Mouse (Mus musculus) spleen, postnatal 10 days (tissue): ENCODE data around the gene Nkiras1.
"Not testable (repeated sequence)": the region's sequence is repeated elsewhere in the genome, so short reads cannot be mapped to it uniquely, and the experiment has no call there.

Experiments used
- DNase-seq, 2 experiments: peaks; one replicate each; pipeline ENCODE4 v3.0.0; 2021 to 2022; ENCODE audit warnings: low spot score in 2 of 2

Gene Nkiras1

GRCm38 (mm10) chr14:18270529-18271441 is at the start of gene Nkiras1, which contains the start of gene Rpl15:
Gene Nkiras1 (plus strand): TSS chr14:18271136.
Gene Rpl15 (minus strand): TSS chr14:18271391.
- peak; percentile 87 to 97 for DNase-seq

DNA sequence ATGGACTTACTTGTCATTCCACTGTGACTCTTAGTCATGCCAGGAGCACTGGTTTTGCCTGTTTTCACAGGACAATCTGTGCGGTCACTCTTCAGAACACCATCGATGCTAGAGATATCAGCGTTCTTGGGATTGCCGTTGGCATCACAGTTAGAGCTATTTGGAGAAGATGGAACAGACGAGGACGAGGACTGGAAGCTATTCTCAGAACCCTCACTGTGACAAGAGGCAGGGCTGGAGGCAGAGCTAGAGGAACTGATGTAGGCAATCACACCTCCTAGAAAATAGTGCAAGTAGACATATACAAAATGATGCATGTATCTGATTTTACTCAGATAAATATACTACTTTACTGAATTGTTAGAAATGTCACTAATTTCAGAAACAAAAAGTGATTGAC is 49.0 kb upstream of the Nkiras1 start:
- DNase-seq: no peak

- DNase-seq: not testable (repeated sequence)
These were observed 45.5 kb upstream of the Nkiras1 start for GRCm38 (mm10) chr14:18225431-18225830.

- DNase-seq: not testable (repeated sequence)
These were observed 44.8 kb upstream of the Nkiras1 start for GRCm38 (mm10) chr14:18226181-18226580.

DNA sequence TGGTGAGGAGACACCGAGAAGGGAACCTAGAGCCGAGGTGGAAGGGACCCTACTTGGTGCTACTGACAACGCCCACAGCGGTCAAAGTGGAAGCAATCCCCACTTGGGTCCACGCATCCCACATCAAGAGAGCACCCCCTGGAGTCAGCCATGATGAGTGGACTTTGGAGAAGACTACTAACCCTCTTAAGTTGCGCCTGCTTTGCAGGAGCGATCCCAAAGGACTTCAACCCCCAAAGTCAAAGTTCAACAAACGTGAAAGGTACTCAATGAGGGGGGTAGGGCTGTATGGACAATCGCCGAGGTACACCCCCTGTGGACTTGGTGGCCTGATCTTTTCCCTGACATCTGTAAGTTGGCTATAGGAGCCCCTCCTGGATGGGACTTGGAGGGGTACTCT is 41.2 kb upstream of the Nkiras1 start:
- DNase-seq: not testable (repeated sequence)

DNA sequence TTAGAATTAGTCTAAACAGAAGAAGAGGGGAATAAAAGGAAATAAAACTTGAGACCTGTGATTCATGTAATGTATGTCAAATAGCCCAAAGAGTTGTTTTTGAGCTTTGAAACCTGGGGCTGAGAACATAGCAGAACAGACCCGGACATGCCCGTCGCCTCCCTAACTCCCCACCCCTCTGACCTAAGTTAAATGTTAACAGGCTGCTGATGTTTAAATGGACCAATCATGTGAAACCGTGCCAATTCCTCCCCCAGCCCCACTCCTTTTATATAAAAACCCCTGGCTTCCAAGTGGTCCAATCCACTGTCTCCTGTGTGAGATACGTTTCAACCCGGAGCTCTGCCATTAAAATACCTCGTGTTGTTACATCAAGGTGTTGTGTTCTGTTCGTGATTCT is 39.1 kb upstream of the Nkiras1 start:
- not testable (repeated sequence) for DNase-seq

GRCm38 (mm10) chr14:18233076-18233475 is 37.9 kb upstream of the Nkiras1 start:
- no peak for DNase-seq

DNA sequence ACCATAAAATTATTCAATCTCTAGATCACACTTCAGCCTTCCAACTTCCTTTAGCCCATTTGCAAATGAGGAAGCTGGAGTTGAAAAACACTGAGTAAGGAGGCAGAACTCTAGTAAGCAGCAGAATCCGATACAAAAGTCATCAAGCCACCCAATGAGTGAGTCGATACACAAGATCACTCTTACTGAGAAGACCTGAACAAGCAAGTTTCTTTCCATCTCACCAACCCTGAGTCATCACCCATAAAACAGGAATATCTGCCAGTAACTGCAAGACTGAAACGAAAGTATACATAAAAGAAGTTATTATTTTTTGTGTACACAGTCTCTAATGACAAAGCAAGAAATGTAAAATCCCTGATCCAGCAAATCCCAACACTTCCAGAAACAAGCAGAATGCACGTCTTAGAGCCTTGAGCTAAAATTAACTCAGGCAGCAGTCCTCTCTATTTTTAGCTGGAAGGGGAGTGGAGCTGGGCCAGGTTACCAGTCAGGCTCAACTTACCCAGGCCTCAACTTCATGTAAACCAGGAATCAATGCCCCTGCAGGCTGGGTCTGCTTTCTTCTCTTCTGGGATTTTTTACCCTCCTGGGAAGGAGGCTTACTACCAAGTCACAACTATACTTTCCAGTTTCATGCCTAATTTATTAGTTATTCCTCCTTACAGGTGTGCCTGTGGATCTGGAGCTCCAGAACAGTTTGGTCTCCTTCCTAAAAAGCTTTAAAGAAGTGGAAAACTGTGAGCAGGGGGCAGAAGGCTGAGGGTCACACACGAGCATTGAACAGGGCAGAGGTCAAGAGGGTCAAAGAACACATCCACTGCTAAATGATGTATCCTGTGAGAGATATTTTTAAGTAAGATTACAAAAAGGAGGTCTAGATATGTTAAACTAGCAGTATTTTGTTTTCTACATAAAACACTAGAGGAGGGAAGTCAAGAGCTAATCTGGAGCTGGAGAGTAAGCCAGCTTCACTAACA is 36.7 kb upstream of the Nkiras1 start:
- DNase-seq: no peak

- DNase-seq: not testable (repeated sequence)
These were observed 34.3 kb upstream of the Nkiras1 start for GRCm38 (mm10) chr14:18236496-18237235.

- DNase-seq: no peak
These were observed 33.6 kb upstream of the Nkiras1 start for GRCm38 (mm10) chr14:18237381-18237780.

GRCm38 (mm10) chr14:18238131-18238749 is 32.7 kb upstream of the Nkiras1 start:
- peak; percentile 85 to 94 for DNase-seq

- peak; percentile 74 to 93 for DNase-seq
These were observed 31.9 kb upstream of the Nkiras1 start, which contains the start of gene Nr1d2 for GRCm38 (mm10) chr14:18238750-18239731. Gene Nr1d2 (minus strand): TSS chr14:18239127.

DNA sequence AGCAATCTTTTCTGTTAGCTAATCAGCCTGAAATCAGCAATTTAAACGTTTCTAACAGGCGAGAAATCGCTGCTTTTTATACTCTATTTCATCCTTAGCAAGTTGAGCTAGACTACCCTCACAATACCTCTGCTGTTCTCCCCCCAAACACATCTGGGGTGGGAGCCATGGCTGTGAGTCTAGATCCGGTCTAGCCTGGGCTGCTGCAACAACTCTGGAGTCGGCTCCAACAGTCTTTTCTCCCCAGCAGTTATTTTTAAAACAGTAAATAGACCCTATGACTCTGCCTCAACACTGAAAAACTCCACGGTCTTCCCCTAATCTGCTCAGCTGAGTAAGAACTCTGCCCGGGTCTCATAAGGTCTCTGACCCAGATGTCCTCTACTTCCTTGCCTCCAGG is 30.8 kb upstream of the Nkiras1 start:
- DNase-seq: no peak

GRCm38 (mm10) chr14:18241786-18242185 is 29.1 kb upstream of the Nkiras1 start:
- no peak for DNase-seq

- no peak for DNase-seq
These were observed 28.3 kb upstream of the Nkiras1 start for GRCm38 (mm10) chr14:18242638-18243130.

- DNase-seq: no peak
These were observed 9.7 kb upstream of the Nkiras1 start for GRCm38 (mm10) chr14:18261203-18261602.

GRCm38 (mm10) chr14:18263427-18263826 is 7.5 kb upstream of the Nkiras1 start:
- DNase-seq: no peak

GRCm38 (mm10) chr14:18269947-18270528 is 898 bp upstream of the Nkiras1 start:
- DNase-seq: not testable (repeated sequence)

- no peak for DNase-seq
These were observed 730 bp downstream of the Nkiras1 start for GRCm38 (mm10) chr14:18271666-18272065.
